Mouse (Mus musculus) midbrain, embryonic 15.5 days (tissue): ENCODE results near the gene Pdk2. TPM values are rescaled to one million over a fixed set of nuclear protein-coding genes. Genes with fewer than 3 reads are reported as not detected.
A peak's percentile ranks its signal among the peaks of the same experiment; 100 is the strongest.

Source experiments
- ATAC-seq: fragments of 200-750 bp; cut with Nextera tagmentation; replicated peaks from 2 replicates; pipeline ENCODE4 v1.8.0; 2017; ENCODE audit warnings: moderate TSS enrichment
- H3K27ac ChIP-seq: fragments of 300-500 bp; sonication (generic); 2 replicates; pipeline ENCODE4 v1.5.1; 2015; ENCODE audit warnings: mild to moderate bottlenecking, inconsistent platforms
- H3K27me3 ChIP-seq: fragments of 300-500 bp; sonication (generic); replicated peaks from 2 replicates; pipeline ENCODE4 v1.6.1; 2015; ENCODE audit warnings: inconsistent platforms
- H3K36me3 ChIP-seq: fragments of 300-500 bp; sonication (generic); replicated peaks from 2 replicates; pipeline ENCODE4 v1.6.1; 2015; ENCODE audit warnings: inconsistent platforms
- H3K4me1 ChIP-seq: fragments of 300-500 bp; sonication (generic); 2 replicates; pipeline ENCODE4 v1.6.1; 2015; ENCODE audit warnings: inconsistent platforms
- H3K4me2 ChIP-seq: fragments of 300-500 bp; sonication (generic); 2 replicates; pipeline ENCODE4 v1.6.1; 2015; ENCODE audit warnings: inconsistent platforms, mild to moderate bottlenecking, moderate library complexity
- H3K4me3 ChIP-seq: fragments of 300-500 bp; sonication (generic); 2 replicates; pipeline ENCODE4 v1.5.1; 2015; ENCODE audit warnings: mild to moderate bottlenecking, inconsistent platforms
- H3K9ac ChIP-seq: fragments of 300-500 bp; sonication (generic); 2 replicates; pipeline ENCODE4 v1.6.1; 2015; ENCODE audit warnings: mild to moderate bottlenecking, inconsistent platforms
- H3K9me3 ChIP-seq: fragments of 300-500 bp; sonication (generic); 2 replicates; pipeline ENCODE4 v1.6.1; 2016; ENCODE audit warnings: inconsistent platforms
- WGBS: fragments of 180-500 bp; shearing (Covaris S2); methylation state at CpG from one replicate; pipeline ENCODE4 v1.1.7; 2015; ENCODE audit warnings: mixed read lengths; 5-methylcytosine and 5-hydroxymethylcytosine counted together
- polyA plus RNA-seq: library from polyadenylated mRNA; unstranded; fragments of >200 nt; fragmentation: Nextera tagmentation; extraction: Ambion mirVana; gene quantifications from 2 replicates; pipeline ENCODE4 v1.2.1, GENCODE M21; 2015

Gene Pdk2
- polyA plus RNA-seq, 1 experiment from 2014 or later = 28.2 TPM

GRCm38 (mm10) chr11:94994947-94995772 is 46.0 kb downstream of the Pdk2 start:
- H3K4me3 ChIP-seq = peak overlapping the region; percentile 97
- peak overlapping the region; percentile 98 for H3K9ac ChIP-seq
- peaks cover 15% of the 10 kb centered on the region for H3K36me3 ChIP-seq
- peak overlapping the region; percentile 98 for H3K4me2 ChIP-seq
- H3K27me3 ChIP-seq = no peaks in the 10 kb centered on the region
- no peak overlapping the region for H3K27ac ChIP-seq
- WGBS = 79% methylated on average over 11 of the region's 11 CpGs
- H3K9me3 ChIP-seq = no peaks in the 10 kb centered on the region
- H3K4me1 ChIP-seq = peaks cover 57% of the 10 kb centered on the region
- no peak for ATAC-seq

DNA sequence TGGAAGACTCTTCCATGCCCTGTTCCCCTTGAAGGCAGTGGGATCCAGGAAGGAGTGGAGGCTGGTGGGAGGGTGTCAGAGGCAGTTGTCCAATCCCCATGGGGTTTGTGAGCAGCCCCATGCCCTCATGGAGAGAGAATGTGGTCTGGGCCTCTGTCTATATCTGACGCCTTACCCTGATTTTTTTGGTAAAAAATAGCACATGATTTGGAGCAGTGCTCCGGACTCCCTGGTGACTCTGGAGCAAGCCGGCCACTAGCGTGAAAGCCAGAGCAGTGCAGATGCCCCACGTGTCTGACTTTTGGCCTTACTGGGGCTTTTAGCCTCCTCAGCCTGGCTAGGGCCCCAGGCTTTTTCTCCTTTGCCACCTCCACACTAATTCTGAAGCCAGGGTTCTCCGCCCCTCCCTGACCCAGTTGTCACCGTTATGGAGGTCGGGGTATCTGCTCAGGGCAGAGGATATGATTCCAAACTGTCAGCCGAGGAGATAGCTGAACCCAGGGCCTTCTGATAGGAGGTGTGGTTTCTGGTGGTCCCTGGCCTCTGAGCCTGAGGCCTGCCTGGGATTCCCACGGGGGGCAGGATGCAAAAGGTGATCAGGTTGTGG is 46.8 kb downstream of the Pdk2 start:
- H3K36me3 ChIP-seq = peaks cover 15% of the 10 kb centered on the region
- H3K9ac ChIP-seq = peak overlapping the region; percentile 98
- WGBS = 43% methylated on average over 10 of the region's 10 CpGs
- no peaks in the 10 kb centered on the region for H3K27me3 ChIP-seq
- H3K9me3 ChIP-seq = no peaks in the 10 kb centered on the region
- peaks cover 61% of the 10 kb centered on the region for H3K4me1 ChIP-seq
- no peak overlapping the region for H3K27ac ChIP-seq
- H3K4me2 ChIP-seq = peak overlapping the region; percentile 98
- ATAC-seq = no peak
- H3K4me3 ChIP-seq = peak overlapping the region; percentile 97

DNA sequence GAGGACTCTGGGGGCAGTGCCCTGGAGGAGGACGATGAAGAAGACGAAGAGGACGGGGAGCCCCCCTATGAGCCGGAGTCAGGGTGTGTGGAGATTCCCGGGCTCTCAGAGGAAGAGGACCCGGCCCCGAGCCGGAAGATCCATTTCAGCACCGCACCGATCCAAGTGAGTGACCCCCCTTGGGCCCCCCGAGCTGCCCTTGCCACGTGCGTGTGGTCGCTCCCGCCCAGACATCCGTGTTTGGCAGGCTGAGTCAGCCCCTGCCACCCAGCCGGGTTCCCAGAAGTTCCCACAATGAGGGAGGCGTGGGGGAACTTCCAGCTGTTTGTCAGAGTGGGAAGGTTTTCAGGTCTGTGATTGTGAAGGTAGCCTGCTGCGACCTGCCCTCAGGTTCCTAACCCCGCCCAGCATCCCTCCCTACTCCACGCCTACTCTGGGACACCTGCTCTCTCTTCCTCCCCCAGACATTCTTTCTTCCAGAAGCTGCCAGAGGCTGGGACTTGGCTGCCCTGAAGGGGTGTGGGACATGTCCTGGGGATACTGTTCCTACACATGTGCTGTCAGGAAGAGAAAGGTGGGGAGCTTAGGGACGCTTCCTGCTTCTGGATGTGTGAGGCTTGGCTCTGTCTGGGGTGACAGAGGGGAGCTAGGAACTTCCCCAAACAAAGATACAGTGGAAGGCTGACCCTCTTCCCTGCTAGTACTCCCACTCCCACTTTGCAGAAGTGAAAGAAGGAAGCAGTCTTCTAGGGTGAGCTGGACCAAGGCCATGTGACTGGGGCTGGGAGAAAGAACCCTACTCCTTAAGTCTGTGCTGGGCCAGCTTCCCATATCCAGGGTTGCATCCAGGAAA is 48.2 kb downstream of the Pdk2 start:
- Histone ChIP-seq H3K4me1 (peaks cover 69% of the 10 kb centered on the region), H3K4me3 (peak overlapping the region; percentile 97), H3K36me3 (peaks cover 10% of the 10 kb centered on the region), H3K27me3 (no peaks in the 10 kb centered on the region), H3K9ac (peak overlapping the region; percentile 98), H3K9me3 (no peaks in the 10 kb centered on the region), H3K4me2 (peak overlapping the region; percentile 98), H3K27ac (0 out of 2 replicates have a peak overlapping the region, but pooled peaks have one; percentile 96)
- ATAC-seq = no peak
- 3% methylated on average over 22 of the region's 22 CpGs for WGBS

GRCm38 (mm10) chr11:94992480-94992753 is 48.7 kb downstream of the Pdk2 start:
- H3K9ac ChIP-seq = peak overlapping the region; percentile 98
- no peaks in the 10 kb centered on the region for H3K27me3 ChIP-seq
- WGBS = under 1% methylated on average over 20 of the region's 20 CpGs
- no peak for ATAC-seq
- H3K9me3 ChIP-seq = no peaks in the 10 kb centered on the region
- H3K4me3 ChIP-seq = peak overlapping the region; percentile 97
- peaks cover 6% of the 10 kb centered on the region for H3K36me3 ChIP-seq
- peaks cover 67% of the 10 kb centered on the region for H3K4me1 ChIP-seq
- H3K27ac ChIP-seq = peak overlapping the region; percentile 96; the same call in 1 of the 2 replicates
- peak overlapping the region; percentile 98 for H3K4me2 ChIP-seq

GRCm38 (mm10) chr11:94991641-94992479 is 49.3 kb downstream of the Pdk2 start:
- ATAC-seq = no peak; the same call in 1 of the 2 replicates
- peaks cover 67% of the 10 kb centered on the region for H3K4me1 ChIP-seq

DNA sequence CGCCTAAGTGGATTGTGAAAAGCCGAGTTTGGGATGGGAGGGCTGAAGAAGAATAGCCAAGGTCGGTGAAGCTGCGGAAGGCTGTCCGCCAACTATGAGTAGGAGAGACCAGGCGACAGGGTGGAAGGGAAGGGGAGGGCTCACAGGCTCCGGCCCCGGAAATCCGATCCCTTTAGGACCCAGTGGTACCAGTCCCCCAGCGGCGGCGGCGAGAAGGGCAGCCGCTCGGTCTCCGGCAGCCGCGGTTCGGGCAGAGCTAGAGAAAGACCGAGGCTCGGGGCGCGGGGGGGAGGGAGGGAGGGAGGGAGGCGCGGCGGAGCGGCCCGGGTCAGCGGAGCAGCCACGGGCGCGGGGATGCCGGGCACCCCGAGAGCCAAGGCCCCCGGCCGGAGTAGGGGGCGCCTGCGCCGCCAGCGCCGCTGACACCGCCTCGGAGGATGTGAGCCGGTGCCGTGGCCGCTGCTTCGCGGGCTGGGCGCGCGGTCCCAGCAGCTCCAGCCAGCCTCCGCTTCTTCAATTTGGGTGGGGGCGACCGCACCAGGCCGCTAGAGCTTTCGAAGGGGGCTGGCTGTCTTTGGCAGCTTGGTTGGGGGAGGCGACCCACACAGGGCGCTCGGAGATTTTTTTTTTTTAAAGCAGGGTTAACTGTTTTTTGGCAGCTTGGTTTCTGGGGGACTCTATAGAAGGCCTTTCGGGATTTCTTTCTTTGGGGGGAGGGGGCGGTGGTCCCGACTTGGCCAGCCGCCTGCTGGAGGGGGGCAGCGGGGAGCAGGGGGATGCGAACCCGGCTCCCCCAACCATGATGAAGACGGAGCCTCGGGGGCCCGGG is 50.2 kb downstream of the Pdk2 start, which contains the start of gene Ppp1r9b:
Gene Ppp1r9b, plus strand, starts transcription at position 287 of the 829 bp plus-strand sequence.
- under 1% methylated on average over 61 of the region's 69 CpGs for WGBS
- Histone ChIP-seq H3K4me1 (peaks cover 63% of the 10 kb centered on the region), H3K9ac (peak within 1 kb of the TSS; percentile 98), H3K27me3 (no peaks in the 10 kb centered on the region), H3K9me3 (no peaks in the 10 kb centered on the region), H3K4me3 (peak within 1 kb of the TSS; percentile 97), H3K27ac (peak within 1 kb of the TSS; percentile 96), H3K36me3 (no peaks in the 10 kb centered on the region), H3K4me2 (peak within 1 kb of the TSS; percentile 98)
- peak; percentile 81 for ATAC-seq

More at GRCm38 (mm10) chr11:94991641-94992479, 49.3 kb downstream of the Pdk2 start:
- peak overlapping the region; percentile 97 for H3K4me3 ChIP-seq
- peaks cover 5% of the 10 kb centered on the region for H3K36me3 ChIP-seq
- H3K27me3 ChIP-seq = no peaks in the 10 kb centered on the region
- H3K9ac ChIP-seq = peak overlapping the region; percentile 98
- H3K27ac ChIP-seq = peak overlapping the region; percentile 96
- under 1% methylated on average over 98 of the region's 99 CpGs for WGBS
- H3K9me3 ChIP-seq = no peaks in the 10 kb centered on the region
- H3K4me2 ChIP-seq = peak overlapping the region; percentile 98

DNA sequence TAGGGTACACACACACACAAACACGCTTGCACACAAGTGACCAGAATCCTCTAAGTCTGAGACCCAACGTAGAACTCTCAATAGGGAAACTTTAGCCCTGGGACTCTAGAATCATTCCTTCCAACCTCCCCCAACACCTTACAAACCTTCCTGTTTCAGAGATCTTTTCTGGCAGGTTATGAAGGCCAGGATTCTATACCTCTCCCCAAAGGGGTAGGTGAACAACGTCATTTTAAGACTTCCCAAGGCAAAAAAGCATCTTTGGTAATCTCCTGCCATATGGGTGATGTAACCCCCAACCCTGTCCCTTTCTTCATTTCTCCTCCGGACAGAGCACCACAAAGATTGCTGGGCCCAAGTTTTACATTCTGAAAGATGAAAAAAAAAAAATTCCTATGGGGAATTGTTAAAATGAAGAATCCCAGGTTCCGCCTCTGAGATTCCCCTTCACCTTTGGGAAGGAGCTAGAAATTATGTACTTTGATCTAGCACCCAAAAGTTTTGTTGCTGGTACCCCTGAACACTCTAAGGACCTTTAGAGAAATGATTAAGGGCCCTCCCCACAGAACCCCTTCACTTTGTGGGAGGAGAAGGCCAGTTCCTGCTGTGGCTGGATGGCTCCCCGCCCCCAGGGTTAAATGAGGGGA is 50.9 kb downstream of the Pdk2 start:
- peak overlapping the region; percentile 98 for H3K4me2 ChIP-seq
- peak overlapping the region; percentile 97 for H3K4me3 ChIP-seq
- no peak for ATAC-seq
- WGBS = 40% methylated on average over 6 of the region's 6 CpGs
- H3K27ac ChIP-seq = peak overlapping the region; percentile 96
- H3K27me3 ChIP-seq = no peaks in the 10 kb centered on the region
- no peaks in the 10 kb centered on the region for H3K9me3 ChIP-seq
- H3K4me1 ChIP-seq = peaks cover 56% of the 10 kb centered on the region
- H3K36me3 ChIP-seq = no peaks in the 10 kb centered on the region
- H3K9ac ChIP-seq = peak overlapping the region; percentile 98

GRCm38 (mm10) chr11:94989562-94990017 is 51.6 kb downstream of the Pdk2 start:
- peak overlapping the region; percentile 96 for H3K27ac ChIP-seq
- H3K27me3 ChIP-seq = no peaks in the 10 kb centered on the region
- H3K9ac ChIP-seq = peak overlapping the region; percentile 68
- H3K4me3 ChIP-seq = peak overlapping the region; percentile 97
- H3K4me2 ChIP-seq = peak overlapping the region; percentile 98
- under 1% methylated on average over 12 of the region's 12 CpGs for WGBS
- H3K4me1 ChIP-seq = peaks cover 50% of the 10 kb centered on the region
- H3K9me3 ChIP-seq = no peaks in the 10 kb centered on the region
- H3K36me3 ChIP-seq = no peaks in the 10 kb centered on the region
- ATAC-seq = peak; percentile 59

- Histone ChIP-seq H3K9me3 (no peaks in the 10 kb centered on the region), H3K9ac (peak overlapping the region; percentile 68), H3K4me2 (peak overlapping the region; percentile 98), H3K4me1 (peaks cover 43% of the 10 kb centered on the region), H3K4me3 (peak overlapping the region; percentile 97), H3K36me3 (no peaks in the 10 kb centered on the region), H3K27me3 (no peaks in the 10 kb centered on the region), H3K27ac (peak overlapping the region; percentile 96)
- 20% methylated on average over 10 of the region's 10 CpGs for WGBS
- no peak for ATAC-seq
These were observed 52.2 kb downstream of the Pdk2 start for GRCm38 (mm10) chr11:94988780-94989561.

DNA sequence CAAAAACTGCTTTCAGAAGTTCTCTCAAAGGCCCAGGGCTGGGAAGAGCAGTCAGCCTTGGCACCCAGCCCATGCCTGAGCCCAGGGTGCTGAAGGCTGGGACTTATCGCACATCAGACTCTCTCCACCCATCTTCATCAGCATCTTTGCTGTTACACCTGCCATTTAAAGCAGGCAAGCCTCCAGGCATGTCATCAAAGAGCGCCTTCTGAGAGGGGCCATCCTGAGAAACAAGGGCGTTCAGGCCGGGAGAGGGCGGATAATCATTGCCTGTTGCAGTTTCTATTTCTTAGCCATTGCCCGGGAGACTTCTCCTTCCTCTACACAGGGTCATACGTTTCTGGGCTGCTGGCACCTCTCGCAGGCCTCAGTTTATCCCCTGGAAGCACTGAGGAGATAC is 53.3 kb downstream of the Pdk2 start:
- no peaks in the 10 kb centered on the region for H3K36me3 ChIP-seq

More for the DNA sequence above, 53.3 kb downstream of the Pdk2 start:
- no peak for ATAC-seq
- Histone ChIP-seq H3K27ac (no peak overlapping the region), H3K4me1 (peaks cover 32% of the 10 kb centered on the region), H3K4me2 (no peak overlapping the region), H3K27me3 (no peaks in the 10 kb centered on the region), H3K9ac (no peak overlapping the region), H3K4me3 (no peak overlapping the region), H3K9me3 (no peaks in the 10 kb centered on the region)
- 85% methylated on average over 8 of the region's 8 CpGs for WGBS
